Mouse (Mus musculus): Measurements from ENCODE around the gene Cbln4.

Cbln4 gene

DNA sequence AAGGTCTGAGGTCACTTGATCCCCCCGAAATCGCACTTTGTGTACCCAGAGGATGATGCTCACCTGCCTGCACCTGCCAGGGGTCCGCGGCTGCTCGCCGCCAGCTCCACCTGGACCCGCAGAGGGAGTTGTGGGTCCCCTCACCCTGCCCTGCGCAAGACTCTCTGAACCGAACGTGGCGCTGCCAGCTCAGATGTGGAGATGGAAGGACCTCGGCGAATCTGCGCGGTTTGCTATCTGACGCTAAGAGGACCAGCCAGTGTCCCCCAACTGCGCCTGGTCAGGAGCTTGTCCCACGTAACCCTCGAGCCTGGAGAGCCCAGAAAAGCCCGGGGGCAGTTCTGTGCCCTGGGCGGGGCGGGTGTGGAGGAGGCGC lies at the start of gene Cbln4:
TSS of gene Cbln4 (minus strand) at position 232 of the 376 bp plus-strand sequence.
- in situ Hi-C loops (cut with MboI; ENCODE audit: unreplicated experiment in 2 of 2) = no loop called here

DNA sequence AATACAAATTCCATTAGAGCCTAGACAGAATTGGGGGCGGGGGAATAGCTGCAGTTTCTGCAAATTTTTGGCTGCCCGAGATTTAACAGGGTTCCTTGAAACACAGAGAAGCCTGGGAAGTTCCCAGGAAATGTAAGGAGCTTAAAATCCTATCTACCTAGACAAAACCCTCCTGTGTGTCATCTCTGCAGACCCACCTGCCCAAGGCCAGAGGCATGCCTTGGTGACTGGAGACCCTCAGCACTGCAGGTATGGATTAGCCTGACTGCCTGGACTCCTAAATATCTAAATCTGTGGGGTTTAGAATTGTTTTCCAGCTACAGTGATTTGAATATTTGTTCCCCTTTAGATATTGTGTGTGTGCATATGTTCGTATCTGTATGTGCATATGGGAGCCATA lies 35.3 kb upstream of the Cbln4 start:
- in situ Hi-C loops (cut with MboI; ENCODE audit: unreplicated experiment in 2 of 2) = no loop called here

GRCm38 (mm10) chr2:172076295-172076694 lies 33.0 kb upstream of the Cbln4 start:
- in situ Hi-C loops (cut with MboI; ENCODE audit: unreplicated experiment in 2 of 2) = no loop called here

GRCm38 (mm10) chr2:172062876-172063275 lies 19.6 kb upstream of the Cbln4 start:
- in situ Hi-C loops (cut with MboI; ENCODE audit: unreplicated experiment in 2 of 2) = no loop called here

GRCm38 (mm10) chr2:172059747-172060146 lies 16.5 kb upstream of the Cbln4 start:
- in situ Hi-C loops (cut with MboI; ENCODE audit: unreplicated experiment in 2 of 2) = no loop called here

GRCm38 (mm10) chr2:172058936-172059665 lies 15.8 kb upstream of the Cbln4 start:
- in situ Hi-C loops (cut with MboI; ENCODE audit: unreplicated experiment in 2 of 2) = no loop called here

- in situ Hi-C loops (cut with MboI; ENCODE audit: unreplicated experiment in 2 of 2) = no loop called here
Observed at GRCm38 (mm10) chr2:172046002-172046401, 2.7 kb upstream of the Cbln4 start.

GRCm38 (mm10) chr2:172042607-172043234 lies 545 bp downstream of the Cbln4 start:
- in situ Hi-C loops (cut with MboI; ENCODE audit: unreplicated experiment in 2 of 2) = no loop called here

GRCm38 (mm10) chr2:172042125-172042524 lies 1.1 kb downstream of the Cbln4 start:
- in situ Hi-C loops (cut with MboI; ENCODE audit: unreplicated experiment in 2 of 2) = no loop called here

DNA sequence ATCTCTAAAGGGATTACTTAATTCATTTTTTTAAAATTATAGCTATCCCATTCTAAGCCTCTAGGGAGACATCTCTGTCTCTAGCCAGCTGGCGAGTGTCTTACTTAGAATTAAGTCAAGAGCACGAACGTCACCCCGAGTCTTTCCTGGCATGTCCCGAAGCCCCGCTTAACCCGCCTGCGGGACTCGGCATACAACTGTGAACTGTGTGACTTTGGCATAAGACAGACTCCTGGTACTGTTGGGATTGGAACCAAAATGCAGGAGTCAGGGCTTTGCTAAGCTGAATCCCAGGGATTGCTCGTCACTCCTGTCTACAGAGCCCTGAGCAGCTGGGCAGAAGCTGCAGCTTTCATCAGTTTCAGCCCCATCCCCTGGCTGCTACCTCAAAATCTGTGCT lies 2.4 kb downstream of the Cbln4 start:
- in situ Hi-C loops (cut with MboI; ENCODE audit: unreplicated experiment in 2 of 2) = no loop called here

GRCm38 (mm10) chr2:172039601-172040000 lies 3.7 kb downstream of the Cbln4 start:
- in situ Hi-C loops (cut with MboI; ENCODE audit: unreplicated experiment in 2 of 2) = no loop called here

DNA sequence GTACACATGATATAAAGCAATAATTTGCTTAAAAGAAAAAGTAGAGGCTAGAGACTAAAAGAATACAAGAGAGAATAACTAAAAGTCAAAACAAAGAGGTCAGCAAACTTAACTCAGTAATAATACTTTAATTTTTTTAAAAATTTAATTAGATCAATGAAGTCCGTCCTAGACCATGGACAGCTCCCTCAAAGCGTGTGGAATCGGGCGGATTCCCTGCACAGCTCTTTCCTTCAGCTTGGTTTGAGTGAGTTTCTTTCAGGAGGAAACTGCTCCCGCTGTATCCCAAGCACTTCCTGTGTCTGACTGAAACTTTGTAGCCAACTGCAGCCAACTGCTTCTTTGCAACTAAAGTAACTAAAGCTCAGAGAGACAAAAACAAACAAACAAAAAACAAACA lies 9.0 kb downstream of the Cbln4 start:
- in situ Hi-C loops (cut with MboI; ENCODE audit: unreplicated experiment in 2 of 2) = no loop called here

DNA sequence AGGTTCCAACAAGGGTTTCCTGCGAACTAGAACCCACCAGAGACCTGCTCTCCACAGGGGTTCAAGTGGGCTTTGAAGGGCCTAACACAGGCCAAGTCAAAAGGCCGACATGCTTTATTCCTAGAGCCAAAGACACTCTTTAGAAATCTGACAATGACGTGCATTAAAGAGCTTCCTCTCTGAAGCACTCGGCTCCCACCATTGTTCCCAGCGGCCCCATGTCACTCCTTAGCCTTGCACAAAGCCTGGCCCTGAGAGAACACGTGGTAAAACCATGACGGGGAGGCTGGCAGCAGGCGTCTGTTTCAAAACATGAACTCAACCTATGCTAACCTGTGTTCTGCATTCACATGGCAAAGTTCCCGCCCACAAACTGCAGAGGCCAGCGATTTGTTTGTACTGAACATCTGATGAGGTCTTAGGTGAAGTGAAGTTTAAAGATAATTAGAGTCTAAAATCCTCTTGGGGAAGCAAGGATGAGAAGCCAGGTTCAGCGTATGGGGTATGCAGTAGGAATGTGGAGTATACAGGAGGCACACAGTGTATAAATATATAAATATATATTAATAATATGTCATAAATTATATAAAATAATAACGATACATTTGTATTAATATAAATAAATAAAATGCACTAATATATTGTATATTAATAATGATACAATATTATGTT lies 17.7 kb downstream of the Cbln4 start:
- in situ Hi-C loops (cut with MboI; ENCODE audit: unreplicated experiment in 2 of 2) = no loop called here

- in situ Hi-C loops (cut with MboI; ENCODE audit: unreplicated experiment in 2 of 2) = no loop called here
Observed at GRCm38 (mm10) chr2:172006726-172007125, 36.5 kb downstream of the Cbln4 start.

DNA sequence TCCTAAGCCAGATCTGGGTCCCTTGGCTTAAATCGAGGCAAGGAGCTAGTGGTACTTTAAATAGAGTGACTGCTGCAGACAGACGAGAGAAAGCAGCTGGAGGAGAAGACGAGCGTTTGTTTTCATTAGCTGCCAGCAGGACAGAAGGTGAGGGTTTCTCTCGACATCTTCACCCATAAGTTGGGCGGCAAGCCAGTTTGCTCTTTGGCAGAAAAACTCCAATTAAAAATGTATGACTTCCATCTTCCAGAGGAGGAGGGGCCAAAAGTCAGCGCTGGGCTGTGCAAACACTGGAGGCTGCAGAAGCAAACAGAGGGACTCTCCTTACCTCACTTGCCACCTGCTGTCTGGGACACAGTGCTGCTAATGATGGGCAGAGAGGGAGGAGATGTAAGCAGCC lies 37.3 kb downstream of the Cbln4 start:
- in situ Hi-C loops (cut with MboI; ENCODE audit: unreplicated experiment in 2 of 2) = no loop called here

DNA sequence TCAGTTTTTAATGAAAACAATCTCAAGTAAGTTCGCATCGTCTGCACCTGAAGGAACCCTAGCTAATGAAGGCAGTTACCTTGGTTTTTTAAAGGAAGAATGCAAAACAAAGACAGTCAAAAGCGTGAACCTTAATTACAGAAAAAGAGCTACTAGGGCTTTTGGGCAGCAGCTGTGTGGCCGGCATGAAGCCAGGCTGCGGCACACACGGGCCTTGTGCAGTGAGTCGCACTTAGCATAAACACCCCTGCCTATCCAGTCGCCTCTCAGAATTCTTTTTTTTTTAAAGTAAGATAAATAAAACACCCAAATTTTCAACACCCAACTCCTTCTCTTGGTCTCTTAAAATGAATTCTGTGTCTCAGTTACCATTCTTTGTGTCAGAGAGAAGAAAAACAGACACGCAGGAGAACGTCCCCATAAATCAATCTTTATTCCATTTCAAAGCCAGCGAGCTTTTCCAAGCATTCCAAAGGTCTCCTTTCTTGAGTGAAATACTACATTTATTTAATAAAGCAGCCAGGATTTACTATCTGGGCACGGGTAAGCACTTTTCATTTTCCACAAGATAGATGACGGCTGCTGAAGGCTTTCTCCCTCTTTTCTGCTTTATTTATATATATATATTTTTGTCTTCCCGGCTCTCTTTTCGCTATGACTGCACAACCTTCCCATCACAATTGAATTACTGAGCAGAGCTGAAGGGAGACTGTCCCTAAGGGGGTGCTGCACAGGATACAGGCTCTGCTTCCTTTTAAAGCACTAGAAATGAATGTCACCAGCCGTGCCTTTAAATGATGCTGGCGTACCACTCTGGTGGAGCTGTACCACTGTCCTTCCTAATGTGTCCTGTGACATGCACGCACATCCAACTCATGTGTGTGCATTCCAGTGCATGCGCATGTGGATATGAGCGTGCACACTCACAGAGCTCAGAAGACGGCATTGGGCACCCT lies 39.0 kb downstream of the Cbln4 start:
- in situ Hi-C loops (cut with MboI; ENCODE audit: unreplicated experiment in 2 of 2) = no loop called here

DNA sequence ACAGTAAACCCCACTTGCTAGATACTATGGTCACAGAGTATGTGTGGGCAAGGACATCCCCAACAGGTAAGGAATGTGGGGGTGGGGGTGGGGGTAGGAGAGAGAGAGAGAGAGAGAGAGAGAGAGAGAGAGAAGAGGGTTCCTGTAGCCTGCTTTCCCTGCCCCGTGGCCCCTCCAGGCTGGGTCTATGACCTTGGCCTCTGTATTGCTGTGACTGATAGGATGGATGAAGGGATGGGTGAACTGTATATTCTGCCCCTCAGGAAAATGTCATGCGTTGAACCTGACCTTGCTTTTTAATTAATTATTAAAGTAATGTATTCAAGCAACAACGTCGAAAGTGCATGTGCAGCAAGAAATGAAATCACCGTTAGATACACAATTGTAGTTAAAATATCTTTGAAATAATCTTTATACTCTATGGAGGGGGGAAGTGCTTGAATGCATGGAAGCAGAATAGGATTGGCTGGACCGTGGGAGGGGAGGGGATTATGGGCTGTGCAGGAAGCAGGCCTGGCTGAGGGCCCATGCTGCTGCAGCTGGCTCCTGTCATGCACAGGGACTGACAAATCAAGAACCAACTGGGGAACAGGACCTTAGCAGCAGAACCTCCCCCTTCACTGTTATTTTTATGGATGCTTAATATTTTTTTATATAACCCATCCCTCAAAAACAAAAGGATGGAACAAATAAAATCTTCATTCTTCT lies 46.1 kb downstream of the Cbln4 start:
- in situ Hi-C loops (cut with MboI; ENCODE audit: unreplicated experiment in 2 of 2) = no loop called here

DNA sequence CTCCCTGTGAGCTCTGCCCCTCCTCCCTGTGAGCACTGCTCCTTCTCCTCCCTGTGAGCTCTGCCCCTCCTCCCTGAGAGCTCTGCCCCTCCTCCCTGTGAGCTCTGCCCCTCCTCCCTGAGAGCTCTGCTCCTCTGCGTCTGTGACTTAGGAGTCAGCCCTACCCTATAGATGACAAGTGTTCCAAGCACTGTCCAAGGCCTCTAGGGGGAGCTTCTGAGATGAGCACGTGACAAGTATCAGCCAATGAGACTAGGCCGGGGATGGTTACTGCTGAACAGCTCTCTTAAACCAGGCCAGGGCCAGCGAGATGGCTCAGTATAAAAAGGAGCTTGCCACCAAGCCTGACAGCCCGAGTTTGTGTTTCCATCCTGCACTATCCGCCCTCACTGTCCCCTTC lies 48.4 kb downstream of the Cbln4 start:
- in situ Hi-C loops (cut with MboI; ENCODE audit: unreplicated experiment in 2 of 2) = no loop called here

GRCm38 (mm10) chr2:171994240-171994639 lies 49.0 kb downstream of the Cbln4 start:
- in situ Hi-C loops (cut with MboI; ENCODE audit: unreplicated experiment in 2 of 2) = no loop called here

DNA sequence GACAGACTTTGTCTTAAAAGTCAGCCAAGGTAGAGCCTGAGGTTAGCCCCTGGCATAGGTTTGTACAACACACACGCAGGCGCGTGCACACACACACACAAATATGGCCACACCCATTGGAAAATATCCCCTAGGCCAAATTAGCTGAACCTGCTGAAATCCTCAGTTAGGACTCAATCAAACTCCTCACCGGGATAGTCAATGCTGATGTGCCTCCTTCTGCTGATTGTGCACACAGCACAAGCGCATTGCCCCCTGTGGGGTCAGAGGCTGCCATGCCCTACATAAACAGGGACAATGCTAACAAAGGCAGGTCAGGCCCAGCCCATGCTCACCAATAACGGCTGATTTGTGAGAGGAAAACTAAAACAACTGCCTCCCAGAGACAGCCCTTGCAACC lies 56.6 kb downstream of the Cbln4 start:
- in situ Hi-C loops (cut with MboI; ENCODE audit: unreplicated experiment in 2 of 2) = no loop called here
